Mouse (Mus musculus): ENCODE data around the gene Alkbh7. TPM values are rescaled to one million over a fixed set of nuclear protein-coding genes. Genes with fewer than 3 reads are reported as not detected.

Alkbh7 gene
- polyA plus RNA-seq, 1 experiment, result 20.6 TPM

- peak; percentile 90 for DNase-seq (ENCODE audit: low spot score)
These were observed 34.0 kb downstream of the Alkbh7 start, which contains the start of gene Khsrp for GRCm38 (mm10) chr17:57030931-57031660. Gene Khsrp, minus strand, starts transcription at chr17:57031522.

GRCm38 (mm10) chr17:57031661-57032420, 34.7 kb downstream of the Alkbh7 start:
- DNase-seq (ENCODE audit: low spot score), result peak; percentile 79

GRCm38 (mm10) chr17:57032854-57033253, 35.7 kb downstream of the Alkbh7 start:
- no peak for DNase-seq (ENCODE audit: low spot score)

- DNase-seq (ENCODE audit: low spot score), result no peak
These were observed 41.8 kb downstream of the Alkbh7 start for GRCm38 (mm10) chr17:57038978-57039377.

- no peak for DNase-seq (ENCODE audit: low spot score)
These were observed 44.4 kb downstream of the Alkbh7 start, which contains the start of gene Slc25a41 for GRCm38 (mm10) chr17:57041554-57041953. Gene Slc25a41, minus strand, starts transcription at chr17:57041654.

- DNase-seq (ENCODE audit: low spot score), result no peak
These were observed 50.3 kb downstream of the Alkbh7 start for GRCm38 (mm10) chr17:57047406-57047805.

GRCm38 (mm10) chr17:57048816-57049215, 51.7 kb downstream of the Alkbh7 start:
- DNase-seq (ENCODE audit: low spot score), result no peak

Other genes starting within 250 kb of the Alkbh7 start
- gene Nrtn, start 239.8 kb upstream of the Alkbh7 start, polyA plus RNA-seq (2012; rRNA removed), result 22.8 and 28.7 TPM in 2 replicates
- 50.0 and 61.3 TPM in 2 replicates for gene Dus3l, start 232.6 kb upstream of the Alkbh7 start, polyA plus RNA-seq (2012; rRNA removed)
- gene Prr22, start 227.1 kb upstream of the Alkbh7 start, polyA plus RNA-seq (2012; rRNA removed), result 1.1 and 1.5 TPM in 2 replicates
- 6.6 and 9.4 TPM in 2 replicates for gene Rfx2, start 166.3 kb upstream of the Alkbh7 start, polyA plus RNA-seq (2012; rRNA removed)
- 0.03 TPM in 1 of 2 replicates, not detected in the other for gene Acsbg2, start 122.9 kb upstream of the Alkbh7 start, polyA plus RNA-seq (2012; rRNA removed)
- gene 1700061G19Rik, start 121.9 kb upstream of the Alkbh7 start, polyA plus RNA-seq (2012; rRNA removed), result 2.9 and 3.1 TPM in 2 replicates
- gene Mllt1, start 61.9 kb upstream of the Alkbh7 start, polyA plus RNA-seq (2012; rRNA removed), result 33.8 and 34.5 TPM in 2 replicates
- 0.12 and 0.17 TPM in 2 replicates for gene Acer1, start 15.2 kb upstream of the Alkbh7 start, polyA plus RNA-seq (2012; rRNA removed)
- gene Clpp, start 7.0 kb upstream of the Alkbh7 start, polyA plus RNA-seq (2012; rRNA removed), result 93.9 and 105 TPM in 2 replicates
- gene Pspn, start 2.7 kb downstream of the Alkbh7 start, polyA plus RNA-seq (2012; rRNA removed), result not detected in 2 replicates
- 41.2 and 47.4 TPM in 2 replicates for gene Gtf2f1, start 13.9 kb downstream of the Alkbh7 start, polyA plus RNA-seq (2012; rRNA removed)
- 0.18 and 0.19 TPM in 2 replicates for gene Gm17949, start 14.1 kb downstream of the Alkbh7 start, polyA plus RNA-seq (2012; rRNA removed)
- 54.9 and 60.3 TPM in 2 replicates for gene Khsrp, start 34.2 kb downstream of the Alkbh7 start, polyA plus RNA-seq (2012; rRNA removed)
- not detected in 2 replicates for gene Slc25a41, start 44.3 kb downstream of the Alkbh7 start, polyA plus RNA-seq (2012; rRNA removed)
- gene Crb3, start 61.8 kb downstream of the Alkbh7 start, polyA plus RNA-seq (2012; rRNA removed), result 22.8 and 32.2 TPM in 2 replicates
- gene Slc25a23, start 62.5 kb downstream of the Alkbh7 start, polyA plus RNA-seq (2012; rRNA removed), result 34.2 and 71.3 TPM in 2 replicates
- 5.1 and 6.1 TPM in 2 replicates for gene Dennd1c, start 81.2 kb downstream of the Alkbh7 start, polyA plus RNA-seq (2012; rRNA removed)
- gene Tubb4a, start 90.4 kb downstream of the Alkbh7 start, polyA plus RNA-seq (2012; rRNA removed), result 3.8 and 5.9 TPM in 2 replicates
- gene Tnfsf9, start 108.0 kb downstream of the Alkbh7 start, polyA plus RNA-seq (2012; rRNA removed), result 5.7 and 8.8 TPM in 2 replicates
- 0.18 and 0.25 TPM in 2 replicates for gene Cd70, start 152.4 kb downstream of the Alkbh7 start, polyA plus RNA-seq (2012; rRNA removed)
- gene Tnfsf14, start 196.8 kb downstream of the Alkbh7 start, polyA plus RNA-seq (2012; rRNA removed), result 0.55 and 0.68 TPM in 2 replicates
- 163 and 168 TPM in 2 replicates for gene C3, start 230.8 kb downstream of the Alkbh7 start, polyA plus RNA-seq (2012; rRNA removed)

Measured in urinary bladder, adult 2 months (tissue).